ENCODE assay signal across 27 mouse cellular contexts in the genomic region with DNA sequence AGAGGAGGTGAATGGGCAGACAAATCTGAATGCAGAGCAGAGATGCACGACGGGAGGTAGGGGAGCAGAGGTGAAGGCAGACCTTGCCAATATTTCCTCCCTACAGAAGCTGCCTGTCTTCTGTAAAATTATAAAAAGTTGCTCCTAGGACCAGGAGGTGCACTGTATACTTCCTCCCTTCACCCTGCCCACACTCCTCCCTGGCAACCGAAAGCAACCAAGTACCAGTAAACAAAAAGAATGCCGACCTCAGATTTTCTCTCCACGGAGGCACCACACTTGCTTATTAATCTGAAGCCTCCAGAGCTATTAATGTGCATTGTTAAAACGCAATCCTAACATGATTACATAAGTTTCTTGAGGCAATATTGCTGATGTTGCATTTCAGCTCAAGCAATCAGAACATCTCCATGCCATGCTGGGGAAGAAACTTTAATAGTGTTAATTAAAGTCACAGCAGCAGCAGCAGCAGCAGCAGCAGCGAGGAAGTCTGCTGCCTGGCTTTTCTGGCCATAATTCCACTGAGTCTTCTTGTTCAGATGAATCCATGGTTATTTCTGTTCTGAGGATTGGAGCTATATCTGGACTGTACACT.
DNase-seq lines count a peak whose midpoint lies in the region; ATAC-seq and TF ChIP-seq lines count a peak whose summit lies in the region.
"Had no signal": no experiment of that assay in that cellular context is flagged by ENCODE, and none has a peak within 500 bp of the region (broad histone marks: within the 10 kb centered on the region; RNA-seq: fewer than 3 reads in every experiment).

No protein-coding gene starts in this region.

- WGBS in hindbrain, postnatal 0 days: 19% methylated on average over 7 of the region's 7 CpGs
- 51% methylated on average over 7 of the region's 7 CpGs for WGBS in stomach, postnatal 0 days

- intact Hi-C loops in left cerebral cortex, adult 2 months (cut with DNase I): loop anchor here (5.0 kb wide), 1 partner anchor 82 kb away; the partner anchor contains the start of gene Pex5l
- intact Hi-C loops in left cerebral cortex, postnatal 10 days (cut with DNase I): no loop called here

- ATAC-seq in frontal cortex, adult (ENCODE audit: low TSS enrichment): peak; percentile 32
- ATAC-seq in hindbrain, postnatal 0 days: no peak
- ATAC-seq in stomach, postnatal 0 days (ENCODE audit: low FRiP score, low TSS enrichment): no peak
- ATAC-seq: CD4-positive, CD25-positive, alpha-beta regulatory T cell, adult 4 months; inflammation-experienced regulatory T-cells, adult 6 months; midbrain, embryonic 13.5 days had no signal

- H3K9ac ChIP-seq in hindbrain, postnatal 0 days (replicated peaks; ENCODE audit: low read length): no peak overlapping the region
- no peak overlapping the region for H3K9ac ChIP-seq in stomach, postnatal 0 days (ENCODE audit: low read length)
- H3K9ac ChIP-seq: kidney, embryonic 15.5 days; liver, embryonic 14.5 days; midbrain, embryonic 13.5 days had no signal

- H3K4me3 ChIP-seq in left cerebral cortex, adult 2 months: no peak overlapping the region
- no peak overlapping the region for H3K4me3 ChIP-seq in hindbrain, postnatal 0 days (ENCODE audit: low read length)
- no peak overlapping the region for H3K4me3 ChIP-seq in stomach, postnatal 0 days (ENCODE audit: low read depth, low read length)
- H3K4me3 ChIP-seq: gastrocnemius, adult 2 months; kidney, embryonic 15.5 days; midbrain, embryonic 13.5 days had no signal

- DNase-seq in frontal cortex, adult 2 months (ENCODE audit: extremely low spot score in 1 of 2, low spot score in 1 of 2): no peak
- no peak for DNase-seq in left cerebral cortex, adult 2 months (ENCODE audit: extremely low spot score in 1 of 2, low spot score in 2 of 2)
- DNase-seq in left cerebral cortex, postnatal 10 days (ENCODE audit: extremely low spot score in 1 of 2, low spot score in 2 of 2): no peak
- DNase-seq in brain, adult 2 months (ENCODE audit: low read depth, low spot score): peak; percentile 42
- DNase-seq in hindbrain, postnatal 0 days (ENCODE audit: low spot score): no peak
- no peak for DNase-seq in stomach, postnatal 0 days (ENCODE audit: low spot score)
- no peak for DNase-seq in thymus, postnatal 0 days (ENCODE audit: low spot score)
- DNase-seq: adrenal gland, adult 8-10 months; cerebellum, adult 18-20 months; cerebellum, postnatal 10 days; gastrocnemius, adult 2 months; gastrocnemius, postnatal 36 days; heart, adult 18-20 months; heart, postnatal 36 days; kidney, adult 18-20 months; kidney, postnatal 25 days; liver; lung, adult 2 months; lung, postnatal 10 days had no signal

- H3K27ac ChIP-seq in left cerebral cortex, adult 2 months: peak overlapping the region; percentile 45; the same call in 1 of the 2 replicates
- H3K27ac ChIP-seq in hindbrain, postnatal 0 days: no peak overlapping the region
- no peak overlapping the region for H3K27ac ChIP-seq in stomach, postnatal 0 days (replicated peaks)
- H3K27ac ChIP-seq: gastrocnemius, adult 2 months; kidney, embryonic 15.5 days; liver, embryonic 14.5 days; macrophage; midbrain, embryonic 13.5 days had no signal

- H3K4me2 ChIP-seq in hindbrain, postnatal 0 days (ENCODE audit: low read depth, low read length): peak overlapping the region; percentile 27
- H3K4me2 ChIP-seq in stomach, postnatal 0 days (replicated peaks; ENCODE audit: low read depth): no peak overlapping the region
- H3K4me2 ChIP-seq: heart, embryonic 11.5 days; kidney, embryonic 15.5 days; midbrain, embryonic 13.5 days had no signal

- TF ChIP-seq CTCF in left cerebral cortex, adult 2 months (IDR thresholded peaks at IDR 0.05): no peak
- no peak for TF ChIP-seq CTCF in hindbrain, postnatal 0 days (IDR thresholded peaks at IDR 0.05; ENCODE audit: low read depth)
- no peak for TF ChIP-seq CTCF in stomach, postnatal 0 days (IDR thresholded peaks at IDR 0.05; ENCODE audit: low read depth)

- TF ChIP-seq EP300 in stomach, postnatal 0 days (optimal IDR thresholded peaks at IDR 0.05): no peak

- no peaks in the 10 kb centered on the region for H3K27me3 ChIP-seq in hindbrain, postnatal 0 days (ENCODE audit: insufficient read depth, low read length)
- H3K27me3 ChIP-seq in stomach, postnatal 0 days (ENCODE audit: control insufficient read depth, insufficient read depth, low read length): no peaks in the 10 kb centered on the region
- H3K27me3 ChIP-seq: kidney, embryonic 15.5 days; midbrain, embryonic 13.5 days had no signal

- no peaks in the 10 kb centered on the region for H3K9me3 ChIP-seq in hindbrain, postnatal 0 days (ENCODE audit: low read length)
- H3K9me3 ChIP-seq in stomach, postnatal 0 days (ENCODE audit: control insufficient read depth, low read length): no peaks in the 10 kb centered on the region
- H3K9me3 ChIP-seq: kidney, embryonic 15.5 days; midbrain, embryonic 13.5 days had no signal

- H3K4me1 ChIP-seq in hindbrain, postnatal 0 days (ENCODE audit: insufficient read depth, low read length): 0 out of 2 replicates have a peak, but pooled peaks cover 5% of the 10 kb centered on the region
- no peaks in the 10 kb centered on the region for H3K4me1 ChIP-seq in stomach, postnatal 0 days (replicated peaks; ENCODE audit: control insufficient read depth, insufficient read depth)
- H3K4me1 ChIP-seq: kidney, embryonic 15.5 days had no signal

- no peaks in the 10 kb centered on the region for H3K36me3 ChIP-seq in hindbrain, postnatal 0 days (ENCODE audit: insufficient read depth, low read length)
- H3K36me3 ChIP-seq in stomach, postnatal 0 days (ENCODE audit: control insufficient read depth, insufficient read depth, low read length): no peaks in the 10 kb centered on the region
- H3K36me3 ChIP-seq: kidney, embryonic 15.5 days; midbrain, embryonic 13.5 days had no signal
